Mouse (Mus musculus) T-helper 1 cell (primary cell): Measurements from ENCODE around the gene Grin1.

Experiments
- in situ Hi-C: fragments of 300-600 bp; cut with MboI, MseI; formaldehyde crosslinking; loops from one replicate; pipeline ENCODE4 v1.15.1; 2025; ENCODE audit warnings: high pct_unique_total_duplicates

Grin1 gene

GRCm38 (mm10) chr2:25318119-25318966 is 644 bp downstream of the Grin1 start:
- in situ Hi-C loops: loop anchor here (5.0 kb wide), 1 partner anchor 46 kb away; the partner anchor contains the start of genes Anapc2 and Ssna1

GRCm38 (mm10) chr2:25311491-25311891 is 7.5 kb downstream of the Grin1 start:
- in situ Hi-C loops: no loop called here

GRCm38 (mm10) chr2:25310969-25311368 is 8.0 kb downstream of the Grin1 start:
- in situ Hi-C loops: no loop called here

GRCm38 (mm10) chr2:25310180-25310579 is 8.8 kb downstream of the Grin1 start:
- in situ Hi-C loops: no loop called here

- in situ Hi-C loops: no loop called here
Observed at GRCm38 (mm10) chr2:25305587-25306359, 13.2 kb downstream of the Grin1 start.

GRCm38 (mm10) chr2:25304657-25305541 is 14.1 kb downstream of the Grin1 start:
- in situ Hi-C loops: no loop called here

- in situ Hi-C loops: no loop called here
Observed at GRCm38 (mm10) chr2:25303931-25304656, 14.9 kb downstream of the Grin1 start.

- in situ Hi-C loops: no loop called here
Observed at GRCm38 (mm10) chr2:25303452-25303851, 15.5 kb downstream of the Grin1 start.

- in situ Hi-C loops: no loop called here
Observed at GRCm38 (mm10) chr2:25298046-25298445, 20.9 kb downstream of the Grin1 start.

- in situ Hi-C loops: no loop called here
Observed at GRCm38 (mm10) chr2:25297093-25297492, 21.9 kb downstream of the Grin1 start.

- in situ Hi-C loops: no loop called here
Observed at GRCm38 (mm10) chr2:25293706-25294105, 25.3 kb downstream of the Grin1 start.

- in situ Hi-C loops: no loop called here
Observed at GRCm38 (mm10) chr2:25292856-25293255, 26.1 kb downstream of the Grin1 start.

GRCm38 (mm10) chr2:25292054-25292544 is 26.9 kb downstream of the Grin1 start:
- in situ Hi-C loops: no loop called here

GRCm38 (mm10) chr2:25291184-25292053 is 27.6 kb downstream of the Grin1 start:
- in situ Hi-C loops: no loop called here

GRCm38 (mm10) chr2:25290816-25291130 is 28.2 kb downstream of the Grin1 start:
- in situ Hi-C loops: no loop called here

- in situ Hi-C loops: no loop called here
Observed at GRCm38 (mm10) chr2:25290101-25290815, 28.7 kb downstream of the Grin1 start.

- in situ Hi-C loops: no loop called here
Observed at GRCm38 (mm10) chr2:25289651-25290050, 29.3 kb downstream of the Grin1 start, which contains the start of gene Lrrc26. Lrrc26 (plus strand) TSS chr2:25289915.

GRCm38 (mm10) chr2:25288734-25289345 is 30.1 kb downstream of the Grin1 start:
- in situ Hi-C loops: no loop called here
